Mouse (Mus musculus) right cerebral cortex, adult 18-20 months (tissue): Measurements from ENCODE around the gene Borcs8.

Experiments
- DNase-seq: peaks from one replicate; pipeline ENCODE4 v3.0.0; 2022; ENCODE audit warnings: mixed read lengths

The Borcs8 gene

DNA sequence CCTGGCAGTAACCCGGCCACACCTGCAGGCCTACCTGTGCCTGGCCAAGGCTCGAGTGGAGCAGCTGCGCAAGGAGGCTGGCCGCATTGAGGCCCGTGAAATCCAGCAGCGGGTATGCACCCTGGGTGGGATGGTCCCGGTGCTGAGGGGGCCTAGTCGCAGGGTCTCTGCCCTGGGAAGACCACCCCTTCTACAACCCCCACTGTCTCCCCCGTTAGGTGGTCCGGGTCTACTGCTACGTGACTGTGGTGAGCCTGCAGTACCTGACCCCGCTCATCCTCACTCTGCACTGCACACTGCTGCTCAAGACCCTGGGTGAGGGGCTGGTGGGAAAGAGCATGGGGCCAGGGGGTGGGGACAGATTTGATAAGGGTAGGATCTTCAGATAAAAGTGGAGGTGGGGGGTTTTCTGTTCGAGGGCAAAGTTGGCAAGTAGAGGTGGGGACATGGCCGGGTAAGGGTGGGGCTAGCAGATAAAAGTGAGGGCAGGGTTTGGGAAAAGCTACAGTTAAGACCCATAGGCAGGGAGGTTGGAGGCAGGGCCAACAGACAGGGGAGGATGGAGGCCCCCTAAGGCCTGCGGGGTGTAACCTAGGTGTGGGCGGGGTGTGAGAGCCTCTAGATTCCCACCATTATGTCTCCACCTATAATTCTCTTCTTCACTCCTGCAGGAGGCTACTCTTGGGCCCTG lies 42.1 kb downstream of the Borcs8 start:
- DNase-seq = no peak

GRCm38 (mm10) chr8:70181903-70182252 lies 42.6 kb downstream of the Borcs8 start:
- DNase-seq = no peak

- no peak for DNase-seq
These were observed 43.9 kb downstream of the Borcs8 start for GRCm38 (mm10) chr8:70183194-70183593.

- DNase-seq = no peak
These were observed 49.4 kb downstream of the Borcs8 start for GRCm38 (mm10) chr8:70188707-70189106.

- no peak for DNase-seq
These were observed 53.9 kb downstream of the Borcs8 start for GRCm38 (mm10) chr8:70193238-70193637.

DNA sequence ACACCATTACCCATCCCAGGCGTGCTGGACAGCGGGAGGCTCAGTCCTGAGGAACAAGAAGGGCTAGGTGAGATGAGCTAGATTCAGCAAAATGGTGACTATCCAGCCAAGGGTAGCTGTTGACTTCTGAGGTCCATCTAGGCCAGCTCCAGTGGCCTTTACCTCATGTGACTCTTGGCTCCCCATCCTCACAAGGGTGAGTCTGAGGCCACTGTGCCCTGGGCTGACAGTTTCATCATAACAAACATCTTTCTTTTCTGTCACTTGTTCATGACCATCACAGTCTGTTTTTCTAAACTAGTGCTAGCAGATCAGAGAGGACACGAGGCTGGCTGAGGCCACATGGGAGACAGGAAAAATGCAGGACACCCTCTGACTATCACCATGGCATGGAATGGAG lies 54.9 kb downstream of the Borcs8 start:
- no peak for DNase-seq

GRCm38 (mm10) chr8:70195762-70196161 lies 56.5 kb downstream of the Borcs8 start:
- DNase-seq = no peak
